Mouse (Mus musculus) lung, adult 2 months (tissue): ENCODE measurements around the gene Ccl6.

Experiments used
- CTCF ChIP-seq: fragments of 200-500 bp; IDR thresholded peaks from 2 replicates; pipeline ENCODE4 v1.5.1; 2011; ENCODE audit warnings: mild to moderate bottlenecking, low read length, control low read depth; ENCODE audit not compliant: insufficient read depth
- POLR2A ChIP-seq: fragments of 200-500 bp; IDR thresholded peaks from 2 replicates; pipeline ENCODE4 v1.6.1; 2011; ENCODE audit warnings: low read depth, mild to moderate bottlenecking, control low read depth, low read length, borderline replicate concordance; ENCODE audit errors: extremely low read depth

DNA sequence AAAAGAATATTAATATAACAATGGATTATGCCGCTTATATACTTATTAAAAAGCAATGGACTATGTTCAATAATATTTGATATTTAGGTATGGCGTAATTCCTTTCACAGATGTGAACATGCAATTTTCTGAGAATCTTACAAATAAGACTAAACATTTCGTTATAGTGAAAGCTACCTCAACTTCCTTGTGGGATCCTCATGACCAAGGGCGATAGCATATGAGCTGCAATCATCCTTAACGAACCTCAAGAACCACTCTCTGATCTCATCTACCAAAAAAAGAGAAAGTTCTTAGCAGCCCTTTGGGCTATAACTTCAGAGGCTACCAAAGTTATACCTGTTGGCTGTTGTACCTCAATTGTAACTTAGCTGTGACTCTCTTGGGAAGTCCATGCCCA lies 566 bp upstream of the Ccl6 start:
- no peak for TF ChIP-seq CTCF
- TF ChIP-seq POLR2A, result no peak
